Mouse (Mus musculus) olfactory bulb, adult 2 months (tissue): ENCODE measurements around the gene Nfu1.

Source experiments
- CTCF ChIP-seq: fragments of 200-500 bp; IDR thresholded peaks from 2 replicates; pipeline ENCODE4 v1.5.1; 2012; ENCODE audit warnings: low read depth, mild to moderate bottlenecking, low read length, moderate library complexity; ENCODE audit not compliant: insufficient read depth
- POLR2A ChIP-seq: fragments of 200-500 bp; IDR thresholded peaks from 2 replicates; pipeline ENCODE4 v1.6.1; 2012; ENCODE audit warnings: mild to moderate bottlenecking, low read depth, low read length, moderate library complexity; ENCODE audit not compliant: insufficient read depth

DNA sequence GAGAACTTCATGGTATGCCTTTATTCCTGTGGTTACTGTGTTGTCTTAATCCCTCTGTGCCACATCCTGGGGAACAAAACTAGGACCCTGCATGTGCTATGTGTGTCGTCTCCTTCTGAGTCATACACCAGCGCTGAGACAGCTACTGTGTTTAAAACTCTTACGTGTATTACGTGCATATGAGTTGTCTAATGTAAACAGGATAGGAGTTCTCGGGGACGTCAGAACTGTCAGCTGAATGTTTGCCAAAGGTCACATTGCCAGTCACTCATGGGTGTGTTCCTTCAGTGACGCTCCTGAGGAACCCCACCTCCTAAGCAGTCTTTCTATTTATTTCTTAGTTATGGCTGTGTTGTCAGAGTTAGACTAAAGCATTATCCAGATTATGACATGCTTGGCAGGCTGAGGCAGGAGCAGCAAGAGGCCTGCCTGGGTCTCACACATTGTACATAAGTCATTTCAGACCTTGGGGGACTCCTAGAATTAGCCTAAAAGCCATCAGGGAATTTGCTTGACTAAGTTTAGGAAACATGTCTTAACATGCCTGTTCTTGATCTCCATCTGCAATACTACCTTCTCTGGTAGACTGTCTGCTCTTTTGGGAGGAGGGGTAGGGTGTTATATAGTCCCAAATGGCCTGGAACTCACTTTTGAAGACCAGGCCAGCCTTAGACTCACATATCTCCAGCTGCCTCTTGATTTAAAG, 60.3 kb downstream of the Nfu1 start:
- TF ChIP-seq CTCF = no peak
- no peak for TF ChIP-seq POLR2A
